Mouse (Mus musculus) adipocyte (in vitro differentiated cells): ENCODE measurements at regions not wholly inside any gene's neighbourhood (a gene's known extent, or its start where the extent isn't known, plus 50 kb on each side); places are given as distances from the start of the nearest gene placed in this dataset.

ENCODE experiments used
- DNase-seq: peaks from one replicate; pipeline ENCODE4 v3.0.0-alpha.2; 2016; ENCODE audit warnings: low spot score

- DNase-seq = peak; percentile 53
Measured at GRCm38 (mm10) chr6:51641965-51642364, 118.3 kb downstream of the Snx10 start.

GRCm38 (mm10) chr6:51648813-51649212 lies 125.1 kb downstream of the Snx10 start:
- DNase-seq = no peak

- DNase-seq = no peak
Measured at GRCm38 (mm10) chr6:51653753-51654152, 130.1 kb downstream of the Snx10 start.

- no peak for DNase-seq
Measured at GRCm38 (mm10) chr6:51654991-51655390, 131.3 kb downstream of the Snx10 start.

- DNase-seq = no peak
Measured at GRCm38 (mm10) chr6:51656078-51656477, 132.4 kb downstream of the Snx10 start.

GRCm38 (mm10) chr6:51656883-51657640 lies 133.4 kb downstream of the Snx10 start:
- no peak for DNase-seq

- no peak for DNase-seq
Measured at GRCm38 (mm10) chr6:51658360-51658759, 134.7 kb downstream of the Snx10 start.

- no peak for DNase-seq
Measured at GRCm38 (mm10) chr6:51663178-51663577, 139.5 kb downstream of the Snx10 start.

- no peak for DNase-seq
Measured at GRCm38 (mm10) chr6:51664049-51664448, 140.3 kb downstream of the Snx10 start.

GRCm38 (mm10) chr6:51667022-51667421 lies 143.3 kb downstream of the Snx10 start:
- no peak for DNase-seq

- no peak for DNase-seq
Measured at GRCm38 (mm10) chr6:51675342-51675945, 151.7 kb downstream of the Snx10 start.

- no peak for DNase-seq
Measured at GRCm38 (mm10) chr6:51677162-51677996, 153.7 kb downstream of the Snx10 start.

GRCm38 (mm10) chr6:51678743-51679142 lies 155.0 kb downstream of the Snx10 start:
- DNase-seq = peak; percentile 9

GRCm38 (mm10) chr6:51680239-51680857 lies 156.6 kb downstream of the Snx10 start:
- peak; percentile 35 for DNase-seq

GRCm38 (mm10) chr6:51683131-51683530 lies 159.4 kb downstream of the Snx10 start:
- no peak for DNase-seq

GRCm38 (mm10) chr6:51685651-51686287 lies 162.1 kb downstream of the Snx10 start:
- DNase-seq = no peak

GRCm38 (mm10) chr6:51690795-51691563 lies 167.3 kb downstream of the Snx10 start:
- no peak for DNase-seq

GRCm38 (mm10) chr6:51693984-51694383 lies 170.3 kb downstream of the Snx10 start:
- DNase-seq = peak; percentile 78

- DNase-seq = no peak
Measured at GRCm38 (mm10) chr6:51696396-51696795, 172.7 kb downstream of the Snx10 start.

GRCm38 (mm10) chr6:51697754-51698153 lies 174.1 kb downstream of the Snx10 start:
- DNase-seq = peak; percentile 18

- no peak for DNase-seq
Measured at GRCm38 (mm10) chr6:51698244-51698643, 174.5 kb downstream of the Snx10 start.
